In genomic region chrX:160773033-160773432, GRCm38 (mm10) we compare ENCODE assay signal across 23 mouse cellular contexts. TPM values are rescaled to one million over a fixed set of nuclear protein-coding genes. Genes with fewer than 3 reads are reported as not detected.
DNase-seq lines count a peak whose midpoint lies in the region; ATAC-seq and TF ChIP-seq lines count a peak whose summit lies in the region.
"Had no signal": no experiment of that assay in that cellular context is flagged by ENCODE, and none has a peak within 500 bp of the region (broad histone marks: within the 10 kb centered on the region; RNA-seq: fewer than 3 reads in every experiment).

No protein-coding gene starts in this region.

- WGBS in forebrain, postnatal 0 days, result 28% methylated on average over 1 of the region's 1 CpGs

- no peaks in the 10 kb centered on the region for H3K36me3 ChIP-seq in forebrain, postnatal 0 days (ENCODE audit: insufficient read depth)
- H3K36me3 ChIP-seq: hindbrain, embryonic 12.5 days; limb, embryonic 12.5 days; liver, embryonic 13.5 days; midbrain, embryonic 15.5 days; stomach, embryonic 15.5 days had no signal

- H3K27ac ChIP-seq in forebrain, postnatal 0 days (ENCODE audit: low read depth, low read length), result no peak overlapping the region
- H3K27ac ChIP-seq: hindbrain, embryonic 12.5 days; limb, embryonic 12.5 days; liver, embryonic 13.5 days; midbrain, embryonic 15.5 days; stomach, embryonic 15.5 days had no signal

- H3K4me1 ChIP-seq in forebrain, postnatal 0 days (ENCODE audit: insufficient read depth), result no peaks in the 10 kb centered on the region
- H3K4me1 ChIP-seq: hindbrain, embryonic 12.5 days; limb, embryonic 12.5 days; liver, embryonic 13.5 days; midbrain, embryonic 15.5 days; stomach, embryonic 15.5 days had no signal

- no peak overlapping the region for H3K4me3 ChIP-seq in forebrain, postnatal 0 days (ENCODE audit: low read depth, low read length)
- H3K4me3 ChIP-seq: hindbrain, embryonic 12.5 days; limb, embryonic 12.5 days; liver, embryonic 13.5 days; midbrain, embryonic 15.5 days; stomach, embryonic 15.5 days had no signal

- H3K9ac ChIP-seq in forebrain, postnatal 0 days, result no peak overlapping the region
- H3K9ac ChIP-seq: hindbrain, embryonic 12.5 days; limb, embryonic 12.5 days; liver, embryonic 13.5 days; midbrain, embryonic 15.5 days; stomach, embryonic 15.5 days had no signal

- H3K4me2 ChIP-seq in forebrain, postnatal 0 days (ENCODE audit: low read depth), result no peak overlapping the region
- H3K4me2 ChIP-seq: hindbrain, embryonic 12.5 days; limb, embryonic 12.5 days; liver, embryonic 13.5 days; midbrain, embryonic 15.5 days; stomach, embryonic 15.5 days had no signal

- H3K27me3 ChIP-seq in forebrain, postnatal 0 days (ENCODE audit: insufficient read depth, low read length), result no peaks in the 10 kb centered on the region
- H3K27me3 ChIP-seq: liver, embryonic 13.5 days; stomach, embryonic 15.5 days had no signal

- no peak for TF ChIP-seq CTCF in brain, embryonic 14.5 days (IDR thresholded peaks at IDR 0.05; ENCODE audit: borderline replicate concordance, extremely low read depth, insufficient read depth, insufficient read length)
- TF ChIP-seq CTCF in forebrain, postnatal 0 days (IDR thresholded peaks at IDR 0.05; ENCODE audit: low read depth), result no peak

- ATAC-seq in forebrain, postnatal 0 days, result peak; percentile 83
- ATAC-seq: inflammation-experienced regulatory T-cells, adult 6 months; midbrain, embryonic 15.5 days; Patski had no signal

- peak; percentile 19 for DNase-seq in layer of hippocampus, adult 11-12 months (ENCODE audit: low spot score)
- no peak for DNase-seq in layer of hippocampus, adult 9-10 months (ENCODE audit: low spot score)
- peak; percentile 35 for DNase-seq in brain, embryonic 14.5 days (ENCODE audit: low read depth)
- peak; percentile 50 for DNase-seq in forebrain, postnatal 0 days
- DNase-seq in left cerebral cortex, postnatal 36 days (ENCODE audit: low spot score in 2 of 2), result peak; percentile 11 to 23
- no peak for DNase-seq in T-cell, adult 2 months (ENCODE audit: low spot score)
- DNase-seq in gastrocnemius, postnatal 14 days, result no peak
- DNase-seq: adrenal gland, postnatal 36 days; cerebellum, adult 9-11 months; gastrocnemius, postnatal 25 days; kidney, adult 9 months; kidney, postnatal 4 days; liver, embryonic 13.5 days had no signal

- intact Hi-C loops in left cerebral cortex, postnatal 36 days (cut with DNase I), result loop anchor here (5.0 kb wide), 1 partner anchor 171 kb away; no protein-coding TSS in a partner anchor
- intact Hi-C loops in gastrocnemius, postnatal 14 days (cut with DNase I; ENCODE audit: low total_unique reads), result no loop called here

- H3K9me3 ChIP-seq in forebrain, postnatal 0 days (ENCODE audit: low read length), result no peaks in the 10 kb centered on the region
- H3K9me3 ChIP-seq: hindbrain, embryonic 12.5 days; limb, embryonic 12.5 days; liver, embryonic 13.5 days; midbrain, embryonic 15.5 days; stomach, embryonic 15.5 days had no signal

- no peak for TF ChIP-seq POLR2A in brain, embryonic 14.5 days (IDR thresholded peaks at IDR 0.05; ENCODE audit: borderline replicate concordance, extremely low read depth, insufficient read depth, insufficient read length, poor library complexity, severe bottlenecking)

RNA-seq across cellular contexts. Expression of gene Rs1, which starts 5.2 kb away (rescaled TPM):
- polyA plus RNA-seq in brain, embryonic 14.5 days (2012; rRNA removed), result 0.04 TPM in 1 of 2 replicates, not detected in the other
- not detected in 2 replicates for total RNA-seq in forebrain, postnatal 0 days (2014; rRNA removed)
- 0.02 TPM in 1 of 2 replicates, not detected in the other for polyA plus RNA-seq in forebrain, postnatal 0 days (2015; fragmentation: Nextera tagmentation; extraction: Ambion mirVana)
- under 1 TPM in 1 of 2 experiments, not detected in 1; 0.07 TPM for total RNA-seq in left cerebral cortex, postnatal 36 days (2021)
- under 1 TPM; 0.08 to 0.09 TPM for total RNA-seq in gastrocnemius, postnatal 14 days (2021)
- polyA plus RNA-seq: embryonic facial prominence, embryonic 14.5 days; inflammation-experienced regulatory T-cells, adult 6 months; limb, embryonic 12.5 days; liver, embryonic 13.5 days; Patski; stomach, embryonic 15.5 days; thymus, postnatal 0 days had no signal

RNA-seq across cellular contexts. Expression of gene Ppef1, which starts 37.5 kb away (rescaled TPM):
- 0.14 and 1.6 TPM in 2 replicates for polyA plus RNA-seq in brain, embryonic 14.5 days (2012; rRNA removed)
- total RNA-seq in forebrain, postnatal 0 days (2014; rRNA removed), result 0.77 and 0.90 TPM in 2 replicates
- polyA plus RNA-seq in forebrain, postnatal 0 days (2015; fragmentation: Nextera tagmentation; extraction: Ambion mirVana), result 0.47 and 0.84 TPM in 2 replicates
- 1 to 10 TPM in 1 of 2 experiments, under 1 TPM in 1; 0.41 to 1.5 TPM for total RNA-seq in left cerebral cortex, postnatal 36 days (2021)
- not detected for total RNA-seq in gastrocnemius, postnatal 14 days (2021)
- total RNA-seq: adrenal gland, postnatal 36 days; gastrocnemius, postnatal 25 days; megakaryocyte progenitor cell, adult 5-6 weeks had no signal
- polyA plus RNA-seq: heart, postnatal 0 days; inflammation-experienced regulatory T-cells, adult 6 months had no signal

Comparison
In these comparisons a context has a peak if more than half of its experiments do, and no peak if none do; other contexts are left out.
1. DNase-seq: peak in layer of hippocampus, adult 11-12 months (single experiment), brain, embryonic 14.5 days (single experiment), forebrain, postnatal 0 days (single experiment) and left cerebral cortex, postnatal 36 days (2 of 2); none in layer of hippocampus, adult 9-10 months (single experiment), T-cell, adult 2 months (single experiment) and gastrocnemius, postnatal 14 days (single experiment).